Mouse (Mus musculus) E14TG2a.4 (cell line): ENCODE measurements around the gene Themis.
A peak's percentile ranks its signal among the peaks of the same experiment; 100 is the strongest.

Source experiments
- H3K27me3 ChIP-seq: 2 replicates; pipeline ENCODE4 v1.6.1; 2014; ENCODE audit warnings: low read length, control low read depth; ENCODE audit not compliant: insufficient read depth
- H3K36me3 ChIP-seq: 2 replicates; pipeline ENCODE4 v1.6.1; 2014; ENCODE audit warnings: low read length, control low read depth; ENCODE audit not compliant: insufficient read depth
- H3K4me1 ChIP-seq: replicated peaks from 2 replicates; pipeline ENCODE4 v1.6.1; 2014; ENCODE audit warnings: low read depth, low read length, control low read depth
- H3K4me3 ChIP-seq: replicated peaks from 2 replicates; pipeline ENCODE4 v1.5.1; 2014; ENCODE audit warnings: mild to moderate bottlenecking, low read length
- H3K9me3 ChIP-seq: 2 replicates; pipeline ENCODE4 v1.6.1; 2014; ENCODE audit warnings: low read length, control low read depth
- CTCF ChIP-seq: conservative IDR thresholded peaks from 2 replicates; pipeline ENCODE4 v1.5.1; 2014; ENCODE audit warnings: low read length
- NANOG ChIP-seq: IDR thresholded peaks from 2 replicates; pipeline ENCODE4 v1.6.1; 2014; ENCODE audit warnings: borderline replicate concordance, low read length, mixed read lengths
- POU5F1 ChIP-seq: IDR thresholded peaks from 2 replicates; pipeline ENCODE4 v1.6.1; 2014; ENCODE audit warnings: low read length, borderline replicate concordance

The Themis gene

DNA sequence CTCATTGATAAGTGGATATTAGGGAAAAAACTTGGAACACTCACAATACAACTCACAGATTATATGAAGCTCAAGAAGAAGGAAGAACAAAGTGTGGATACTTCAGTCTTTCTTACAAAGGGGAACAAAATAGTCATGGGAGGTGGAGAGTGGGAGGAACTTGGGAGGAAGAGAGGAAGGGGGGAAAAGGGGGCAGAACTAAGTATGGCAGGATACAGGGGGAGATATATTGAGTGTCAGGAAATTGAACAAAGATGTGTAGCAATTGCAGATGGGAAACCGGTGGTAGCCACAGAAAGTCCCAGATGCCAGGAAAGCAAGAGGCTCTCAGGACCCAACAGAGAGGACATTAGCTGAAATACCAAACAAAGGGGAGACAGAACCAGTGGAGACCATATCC lies 219.5 kb downstream of the Themis start:
- Histone ChIP-seq H3K9me3 (no peaks in the 10 kb centered on the region), H3K27me3 (no peaks in the 10 kb centered on the region)
- TF ChIP-seq NANOG (no peak), POU5F1 (no peak), CTCF (no peak)

DNA sequence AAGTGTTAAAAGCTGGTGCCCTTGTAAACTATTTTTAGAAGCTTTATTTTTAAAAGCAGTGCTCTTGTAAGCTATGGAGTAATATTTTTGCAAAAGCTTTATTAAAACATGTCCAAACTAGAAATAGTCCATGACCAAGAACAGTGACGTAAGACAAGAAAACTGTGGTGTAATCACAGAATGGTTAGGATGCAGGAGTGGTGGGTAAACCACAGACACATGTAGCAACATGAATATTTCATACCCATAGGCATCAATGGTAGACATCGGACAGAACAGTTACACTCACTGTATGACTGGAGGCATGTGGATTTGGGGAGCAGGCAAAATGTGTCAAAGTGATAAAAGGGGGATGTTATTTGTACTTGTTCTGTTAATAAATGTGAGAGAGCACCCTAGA lies 222.7 kb downstream of the Themis start:
- no peaks in the 10 kb centered on the region for H3K9me3 ChIP-seq
- TF ChIP-seq POU5F1 (no peak), NANOG (no peak), CTCF (no peak)
- no peaks in the 10 kb centered on the region for H3K36me3 ChIP-seq
- H3K4me3 ChIP-seq: no peak overlapping the region
- no peaks in the 10 kb centered on the region for H3K4me1 ChIP-seq
- H3K27me3 ChIP-seq: no peaks in the 10 kb centered on the region

More for the DNA sequence above, 219.5 kb downstream of the Themis start:
- Histone ChIP-seq H3K36me3 (no peaks in the 10 kb centered on the region), H3K4me3 (no peak overlapping the region), H3K4me1 (no peaks in the 10 kb centered on the region)

DNA sequence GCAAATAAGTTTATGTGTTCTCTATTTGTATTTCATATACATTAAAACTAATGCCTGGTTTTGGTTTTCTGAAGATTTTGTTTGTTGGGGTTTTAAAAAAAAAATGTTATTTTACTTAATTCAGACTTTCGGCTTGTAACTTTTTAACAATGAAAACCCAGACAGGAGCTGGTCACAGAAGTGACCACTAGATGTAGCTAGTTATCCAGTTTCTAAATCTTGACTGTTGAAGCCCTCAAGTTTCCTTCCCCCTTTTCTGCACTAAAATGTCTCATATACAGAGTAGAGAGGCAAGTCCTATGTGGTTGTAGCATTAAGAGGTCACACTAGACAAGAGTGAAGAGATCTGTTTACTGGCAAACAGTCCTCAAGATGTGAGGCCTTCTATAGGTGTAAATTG lies 230.2 kb downstream of the Themis start:
- Histone ChIP-seq H3K9me3 (no peaks in the 10 kb centered on the region), H3K27me3 (0 out of 2 replicates have a peak, but pooled peaks cover 3% of the 10 kb centered on the region), H3K36me3 (no peaks in the 10 kb centered on the region), H3K4me3 (no peak overlapping the region), H3K4me1 (no peaks in the 10 kb centered on the region)
- TF ChIP-seq POU5F1 (no peak), CTCF (peak; percentile 32), NANOG (no peak)
